Mouse (Mus musculus): ENCODE results near the gene Cacna2d4. TPM values are rescaled to one million over a fixed set of nuclear protein-coding genes. Genes with fewer than 3 reads are reported as not detected.
A peak's percentile ranks its signal among the peaks of the same experiment; 100 is the strongest.

Cacna2d4 gene
- polyA plus RNA-seq, 1 experiment = 0.58 TPM

GRCm38 (mm10) chr6:119215040-119215613, 21.2 kb upstream of the Cacna2d4 start:
- Histone ChIP-seq H3K4me3 (ENCODE audit: low read depth, low read length) (no peak overlapping the region), H3K27ac (ENCODE audit: insufficient read depth, low read length) (no peak overlapping the region), H3K9ac (ENCODE audit: low read depth, poor library complexity, severe bottlenecking) (no peak overlapping the region), H3K9me3 (replicated peaks; ENCODE audit: control insufficient read depth, insufficient read depth, low read length, poor library complexity, severe bottlenecking) (peaks cover 7% of the 10 kb centered on the region; the same call in 1 of the 2 replicates), H3K36me3 (ENCODE audit: control insufficient read depth, insufficient read depth, low read length, poor library complexity, severe bottlenecking) (no peaks in the 10 kb centered on the region), H3K27me3 (ENCODE audit: control insufficient read depth, insufficient read depth, low read length, poor library complexity, severe bottlenecking) (no peaks in the 10 kb centered on the region), H3K4me1 (ENCODE audit: control insufficient read depth, insufficient read depth, low read length) (no peaks in the 10 kb centered on the region)
- TF ChIP-seq EP300 (IDR thresholded peaks at IDR 0.05; ENCODE audit: insufficient read depth, low read depth, low read length) (no peak), CTCF (IDR thresholded peaks at IDR 0.05; ENCODE audit: low read depth, low read length) (no peak), POLR2A (IDR thresholded peaks at IDR 0.05; ENCODE audit: insufficient read depth, low read length) (no peak)

GRCm38 (mm10) chr6:119217661-119218060, 18.7 kb upstream of the Cacna2d4 start:
- TF ChIP-seq POLR2A (IDR thresholded peaks at IDR 0.05; ENCODE audit: insufficient read depth, low read length) (no peak), CTCF (IDR thresholded peaks at IDR 0.05; ENCODE audit: low read depth, low read length) (no peak), EP300 (IDR thresholded peaks at IDR 0.05; ENCODE audit: insufficient read depth, low read depth, low read length) (no peak)
- H3K27me3 ChIP-seq (ENCODE audit: control insufficient read depth, insufficient read depth, low read length, poor library complexity, severe bottlenecking) = no peaks in the 10 kb centered on the region
- no peaks in the 10 kb centered on the region for H3K4me1 ChIP-seq (ENCODE audit: control insufficient read depth, insufficient read depth, low read length)
- no peaks in the 10 kb centered on the region for H3K36me3 ChIP-seq (ENCODE audit: control insufficient read depth, insufficient read depth, low read length, poor library complexity, severe bottlenecking)
- peaks cover 1% of the 10 kb centered on the region; the same call in 1 of the 2 replicates for H3K9me3 ChIP-seq (replicated peaks; ENCODE audit: control insufficient read depth, insufficient read depth, low read length, poor library complexity, severe bottlenecking)
- no peak overlapping the region for H3K27ac ChIP-seq (ENCODE audit: insufficient read depth, low read length)
- H3K4me3 ChIP-seq (ENCODE audit: low read depth, low read length) = no peak overlapping the region
- H3K9ac ChIP-seq (ENCODE audit: low read depth, poor library complexity, severe bottlenecking) = no peak overlapping the region

GRCm38 (mm10) chr6:119218591-119218990, 17.7 kb upstream of the Cacna2d4 start:
- Histone ChIP-seq H3K4me1 (ENCODE audit: control insufficient read depth, insufficient read depth, low read length) (no peaks in the 10 kb centered on the region), H3K27ac (ENCODE audit: insufficient read depth, low read length) (no peak overlapping the region), H3K36me3 (ENCODE audit: control insufficient read depth, insufficient read depth, low read length, poor library complexity, severe bottlenecking) (no peaks in the 10 kb centered on the region), H3K4me3 (ENCODE audit: low read depth, low read length) (no peak overlapping the region), H3K9me3 (replicated peaks; ENCODE audit: control insufficient read depth, insufficient read depth, low read length, poor library complexity, severe bottlenecking) (no peaks in the 10 kb centered on the region), H3K9ac (ENCODE audit: low read depth, poor library complexity, severe bottlenecking) (no peak overlapping the region), H3K27me3 (ENCODE audit: control insufficient read depth, insufficient read depth, low read length, poor library complexity, severe bottlenecking) (no peaks in the 10 kb centered on the region)
- TF ChIP-seq EP300 (IDR thresholded peaks at IDR 0.05; ENCODE audit: insufficient read depth, low read depth, low read length) (no peak), POLR2A (IDR thresholded peaks at IDR 0.05; ENCODE audit: insufficient read depth, low read length) (no peak), CTCF (IDR thresholded peaks at IDR 0.05; ENCODE audit: low read depth, low read length) (no peak)

- H3K36me3 ChIP-seq (ENCODE audit: control insufficient read depth, insufficient read depth, low read length, poor library complexity, severe bottlenecking) = no peaks in the 10 kb centered on the region
- TF ChIP-seq CTCF (IDR thresholded peaks at IDR 0.05; ENCODE audit: low read depth, low read length) = no peak
- no peak for TF ChIP-seq POLR2A (IDR thresholded peaks at IDR 0.05; ENCODE audit: insufficient read depth, low read length)
- no peak for TF ChIP-seq EP300 (IDR thresholded peaks at IDR 0.05; ENCODE audit: insufficient read depth, low read depth, low read length)
- no peaks in the 10 kb centered on the region for H3K9me3 ChIP-seq (replicated peaks; ENCODE audit: control insufficient read depth, insufficient read depth, low read length, poor library complexity, severe bottlenecking)
- no peaks in the 10 kb centered on the region for H3K27me3 ChIP-seq (ENCODE audit: control insufficient read depth, insufficient read depth, low read length, poor library complexity, severe bottlenecking)
- no peak overlapping the region for H3K27ac ChIP-seq (ENCODE audit: insufficient read depth, low read length)
- H3K4me3 ChIP-seq (ENCODE audit: low read depth, low read length) = no peak overlapping the region
- H3K9ac ChIP-seq (ENCODE audit: low read depth, poor library complexity, severe bottlenecking) = no peak overlapping the region
- no peaks in the 10 kb centered on the region for H3K4me1 ChIP-seq (ENCODE audit: control insufficient read depth, insufficient read depth, low read length)
These were observed 17.0 kb upstream of the Cacna2d4 start for GRCm38 (mm10) chr6:119219237-119219870.

- no peak for TF ChIP-seq POLR2A (IDR thresholded peaks at IDR 0.05; ENCODE audit: insufficient read depth, low read length)
- peak; percentile 50 for TF ChIP-seq CTCF (IDR thresholded peaks at IDR 0.05; ENCODE audit: low read depth, low read length)
- TF ChIP-seq EP300 (IDR thresholded peaks at IDR 0.05; ENCODE audit: insufficient read depth, low read depth, low read length) = no peak
- Histone ChIP-seq H3K27ac (ENCODE audit: insufficient read depth, low read length) (no peak overlapping the region), H3K4me1 (ENCODE audit: control insufficient read depth, insufficient read depth, low read length) (no peaks in the 10 kb centered on the region), H3K9me3 (replicated peaks; ENCODE audit: control insufficient read depth, insufficient read depth, low read length, poor library complexity, severe bottlenecking) (no peaks in the 10 kb centered on the region), H3K4me3 (ENCODE audit: low read depth, low read length) (no peak overlapping the region), H3K9ac (ENCODE audit: low read depth, poor library complexity, severe bottlenecking) (no peak overlapping the region), H3K27me3 (ENCODE audit: control insufficient read depth, insufficient read depth, low read length, poor library complexity, severe bottlenecking) (no peaks in the 10 kb centered on the region), H3K36me3 (ENCODE audit: control insufficient read depth, insufficient read depth, low read length, poor library complexity, severe bottlenecking) (no peaks in the 10 kb centered on the region)
These were observed 16.0 kb upstream of the Cacna2d4 start for GRCm38 (mm10) chr6:119220297-119220696.

- H3K4me1 ChIP-seq (ENCODE audit: control insufficient read depth, insufficient read depth, low read length) = no peaks in the 10 kb centered on the region
- TF ChIP-seq EP300 (IDR thresholded peaks at IDR 0.05; ENCODE audit: insufficient read depth, low read depth, low read length) (no peak), POLR2A (IDR thresholded peaks at IDR 0.05; ENCODE audit: insufficient read depth, low read length) (no peak), CTCF (IDR thresholded peaks at IDR 0.05; ENCODE audit: low read depth, low read length) (no peak)
- H3K4me3 ChIP-seq (ENCODE audit: low read depth, low read length) = no peak overlapping the region
- no peaks in the 10 kb centered on the region for H3K9me3 ChIP-seq (replicated peaks; ENCODE audit: control insufficient read depth, insufficient read depth, low read length, poor library complexity, severe bottlenecking)
- no peaks in the 10 kb centered on the region for H3K27me3 ChIP-seq (ENCODE audit: control insufficient read depth, insufficient read depth, low read length, poor library complexity, severe bottlenecking)
- no peak overlapping the region for H3K27ac ChIP-seq (ENCODE audit: insufficient read depth, low read length)
- no peaks in the 10 kb centered on the region for H3K36me3 ChIP-seq (ENCODE audit: control insufficient read depth, insufficient read depth, low read length, poor library complexity, severe bottlenecking)
- no peak overlapping the region for H3K9ac ChIP-seq (ENCODE audit: low read depth, poor library complexity, severe bottlenecking)
These were observed 11.7 kb upstream of the Cacna2d4 start for GRCm38 (mm10) chr6:119224451-119225195.
